Mouse (Mus musculus) C2C12 (cell line): ENCODE results near the gene Gm49353. TPM values are rescaled to one million over a fixed set of nuclear protein-coding genes. Genes with fewer than 3 reads are reported as not detected.

Experiments
- H3K27me3 ChIP-seq: one replicate; pipeline ENCODE4 v1.6.1; 2011; ENCODE audit not compliant: control insufficient read depth, insufficient read depth, insufficient read length
- H3K36me3 ChIP-seq: one replicate; pipeline ENCODE4 v1.6.1; 2011; ENCODE audit not compliant: control insufficient read depth, insufficient read depth
- H3K4me3 ChIP-seq: one replicate; pipeline ENCODE4 v1.5.1; 2011; ENCODE audit warnings: mild to moderate bottlenecking, control low read depth; ENCODE audit not compliant: poor library complexity, insufficient read depth, severe bottlenecking
- H3K79me2 ChIP-seq: one replicate; pipeline ENCODE4 v1.6.1; 2011; ENCODE audit not compliant: control insufficient read depth, insufficient read depth
- H3K79me3 ChIP-seq: one replicate; pipeline ENCODE4 v1.6.1; 2011; ENCODE audit warnings: low read depth, control low read depth
- H3ac ChIP-seq: one replicate; pipeline ENCODE3; 2011; ENCODE audit warnings: low read depth; ENCODE audit not compliant: control insufficient read depth, insufficient read length
- CEBPB ChIP-seq: IDR thresholded peaks from one replicate; pipeline ENCODE4 v1.6.1; 2011; ENCODE audit warnings: low read depth, mild to moderate bottlenecking, control low read depth, moderate library complexity
- CTCF ChIP-seq: IDR thresholded peaks from one replicate; pipeline ENCODE4 v1.5.1; 2011; ENCODE audit not compliant: control insufficient read depth, insufficient read depth, insufficient read length
- FOSL1 ChIP-seq: IDR thresholded peaks from one replicate; pipeline ENCODE4 v1.8.0; 2011; ENCODE audit warnings: mild to moderate bottlenecking, low read length; ENCODE audit not compliant: poor library complexity, insufficient read depth, severe bottlenecking
- MAX ChIP-seq: IDR thresholded peaks from one replicate; pipeline ENCODE4 v1.6.1; 2011; ENCODE audit warnings: mild to moderate bottlenecking, control low read depth
- MYOD1 ChIP-seq: IDR thresholded peaks from one replicate; pipeline ENCODE4 v1.6.1; 2011; ENCODE audit warnings: low read depth; ENCODE audit not compliant: control insufficient read depth, insufficient read length
- MYOG ChIP-seq: IDR thresholded peaks from one replicate; pipeline ENCODE4 v1.6.1; 2011; ENCODE audit not compliant: control insufficient read depth, insufficient read length; ENCODE audit errors: extremely low read depth
- USF1 ChIP-seq: IDR thresholded peaks from one replicate; pipeline ENCODE4 v1.6.1; 2011; ENCODE audit warnings: low read depth, mild to moderate bottlenecking, control low read depth, moderate library complexity
- polyA plus RNA-seq: library from polyadenylated mRNA; unstranded; fragments of >200 nt; fragmentation: generic; extraction: Trizol; gene quantifications from one replicate; pipeline ENCODE4 v1.2.1, GENCODE M21; 2012; ENCODE audit warnings: missing spikeins

Gm49353 gene
- polyA plus RNA-seq, 1 experiment = 0.14 TPM

- Histone ChIP-seq H3K27me3 (no peaks in the 10 kb centered on the region), H3K36me3 (peaks cover 26% of the 10 kb centered on the region), H3K79me2 (no peaks in the 10 kb centered on the region), H3K4me3 (no peak overlapping the region), H3ac (no peak overlapping the region), H3K79me3 (no peaks in the 10 kb centered on the region)
- TF ChIP-seq MYOG (no peak), CEBPB (no peak), FOSL1 (no peak)
Measured at GRCm38 (mm10) chr10:29178003-29178402, 20.8 kb upstream of the Gm49353 start.

GRCm38 (mm10) chr10:29180210-29180609, 18.5 kb upstream of the Gm49353 start:
- no peaks in the 10 kb centered on the region for H3K79me3 ChIP-seq
- H3K27me3 ChIP-seq = no peaks in the 10 kb centered on the region
- H3K36me3 ChIP-seq = peaks cover 29% of the 10 kb centered on the region
- H3ac ChIP-seq = no peak overlapping the region
- no peak overlapping the region for H3K4me3 ChIP-seq
- no peak for TF ChIP-seq MAX
- no peak for TF ChIP-seq CEBPB
- TF ChIP-seq MYOD1 = no peak
- no peak for TF ChIP-seq CTCF
- TF ChIP-seq USF1 = no peak
- TF ChIP-seq FOSL1 = no peak
- no peak for TF ChIP-seq MYOG
- H3K79me2 ChIP-seq = no peaks in the 10 kb centered on the region

GRCm38 (mm10) chr10:29181046-29181445, 17.7 kb upstream of the Gm49353 start:
- Histone ChIP-seq H3ac (no peak overlapping the region), H3K4me3 (no peak overlapping the region), H3K79me3 (no peaks in the 10 kb centered on the region), H3K79me2 (no peaks in the 10 kb centered on the region), H3K27me3 (no peaks in the 10 kb centered on the region), H3K36me3 (peaks cover 29% of the 10 kb centered on the region)
- no peak for TF ChIP-seq MYOG
- no peak for TF ChIP-seq FOSL1
- no peak for TF ChIP-seq MAX
- no peak for TF ChIP-seq CTCF
- no peak for TF ChIP-seq USF1
- TF ChIP-seq MYOD1 = no peak
- no peak for TF ChIP-seq CEBPB

- Histone ChIP-seq H3K4me3 (no peak overlapping the region), H3ac (no peak overlapping the region), H3K79me2 (no peaks in the 10 kb centered on the region), H3K27me3 (no peaks in the 10 kb centered on the region), H3K79me3 (no peaks in the 10 kb centered on the region), H3K36me3 (peaks cover 25% of the 10 kb centered on the region)
- TF ChIP-seq MYOD1 (no peak), CEBPB (no peak), USF1 (no peak)
Measured at GRCm38 (mm10) chr10:29193769-29194168, 5.0 kb upstream of the Gm49353 start.

- Histone ChIP-seq H3K4me3 (no peak overlapping the region), H3ac (no peak overlapping the region), H3K79me2 (no peaks in the 10 kb centered on the region), H3K36me3 (peaks cover 25% of the 10 kb centered on the region), H3K79me3 (no peaks in the 10 kb centered on the region), H3K27me3 (no peaks in the 10 kb centered on the region)
- TF ChIP-seq FOSL1 (no peak), MAX (no peak), CTCF (no peak), USF1 (no peak), CEBPB (no peak), MYOD1 (no peak), MYOG (no peak)
Measured at GRCm38 (mm10) chr10:29196811-29197210, 1.9 kb upstream of the Gm49353 start.

- no peak for TF ChIP-seq FOSL1
- TF ChIP-seq CTCF = no peak
- no peak for TF ChIP-seq CEBPB
- no peak for TF ChIP-seq MAX
- TF ChIP-seq MYOD1 = no peak
- TF ChIP-seq USF1 = no peak
- no peak for TF ChIP-seq MYOG
- no peaks in the 10 kb centered on the region for H3K79me2 ChIP-seq
- no peak overlapping the region for H3K4me3 ChIP-seq
- H3K36me3 ChIP-seq = peaks cover 18% of the 10 kb centered on the region
- H3K27me3 ChIP-seq = no peaks in the 10 kb centered on the region
- no peak overlapping the region for H3ac ChIP-seq
- no peaks in the 10 kb centered on the region for H3K79me3 ChIP-seq
Measured at GRCm38 (mm10) chr10:29199835-29200234, 1.1 kb downstream of the Gm49353 start.
